Mouse (Mus musculus) midbrain, embryonic 15.5 days (tissue): ENCODE measurements around the gene Gng12. TPM values are rescaled to one million over a fixed set of nuclear protein-coding genes. Genes with fewer than 3 reads are reported as not detected.

Experiments used
- ATAC-seq: fragments of 200-750 bp; cut with Nextera tagmentation; replicated peaks from 2 replicates; pipeline ENCODE4 v1.8.0; 2017; ENCODE audit warnings: moderate TSS enrichment
- H3K27ac ChIP-seq: fragments of 300-500 bp; sonication (generic); 2 replicates; pipeline ENCODE4 v1.5.1; 2015; ENCODE audit warnings: mild to moderate bottlenecking, inconsistent platforms
- H3K27me3 ChIP-seq: fragments of 300-500 bp; sonication (generic); replicated peaks from 2 replicates; pipeline ENCODE4 v1.6.1; 2015; ENCODE audit warnings: inconsistent platforms
- H3K36me3 ChIP-seq: fragments of 300-500 bp; sonication (generic); replicated peaks from 2 replicates; pipeline ENCODE4 v1.6.1; 2015; ENCODE audit warnings: inconsistent platforms
- H3K4me1 ChIP-seq: fragments of 300-500 bp; sonication (generic); 2 replicates; pipeline ENCODE4 v1.6.1; 2015; ENCODE audit warnings: inconsistent platforms
- H3K4me2 ChIP-seq: fragments of 300-500 bp; sonication (generic); 2 replicates; pipeline ENCODE4 v1.6.1; 2015; ENCODE audit warnings: inconsistent platforms, mild to moderate bottlenecking, moderate library complexity
- H3K4me3 ChIP-seq: fragments of 300-500 bp; sonication (generic); 2 replicates; pipeline ENCODE4 v1.5.1; 2015; ENCODE audit warnings: mild to moderate bottlenecking, inconsistent platforms
- H3K9ac ChIP-seq: fragments of 300-500 bp; sonication (generic); 2 replicates; pipeline ENCODE4 v1.6.1; 2015; ENCODE audit warnings: mild to moderate bottlenecking, inconsistent platforms
- H3K9me3 ChIP-seq: fragments of 300-500 bp; sonication (generic); 2 replicates; pipeline ENCODE4 v1.6.1; 2016; ENCODE audit warnings: inconsistent platforms
- WGBS: fragments of 180-500 bp; shearing (Covaris S2); methylation state at CpG from one replicate; pipeline ENCODE4 v1.1.7; 2015; ENCODE audit warnings: mixed read lengths; 5-methylcytosine and 5-hydroxymethylcytosine counted together
- polyA plus RNA-seq: library from polyadenylated mRNA; unstranded; fragments of >200 nt; fragmentation: Nextera tagmentation; extraction: Ambion mirVana; gene quantifications from 2 replicates; pipeline ENCODE4 v1.2.1, GENCODE M21; 2015

The Gng12 gene
- polyA plus RNA-seq, 1 experiment from 2014 or later, result 27.9 TPM

DNA sequence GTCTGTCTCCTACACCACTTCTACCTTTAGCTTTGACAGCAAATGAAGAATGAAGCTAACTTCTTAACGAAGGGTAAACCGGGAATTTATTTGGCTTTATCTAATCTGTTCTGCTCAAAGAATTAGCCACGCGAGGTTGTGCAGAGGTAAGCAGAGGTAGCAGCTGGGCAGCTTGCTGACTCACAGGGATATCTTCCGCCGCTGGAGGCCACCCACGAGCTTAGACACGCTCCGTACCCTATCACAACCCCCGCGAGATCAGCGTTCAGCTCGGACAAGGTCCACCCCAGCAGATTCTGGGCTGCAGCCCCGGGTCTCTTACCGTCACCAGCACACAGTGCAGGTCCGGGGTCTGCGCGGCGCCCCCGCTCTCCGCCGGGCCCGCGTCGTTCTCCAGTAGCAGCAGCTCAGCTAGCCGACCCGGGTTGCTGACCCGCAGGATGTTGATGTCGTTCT is 140.2 kb downstream of the Gng12 start:
- Histone ChIP-seq H3K36me3 (no peaks in the 10 kb centered on the region), H3K9ac (peak overlapping the region; percentile 82), H3K9me3 (no peaks in the 10 kb centered on the region), H3K27me3 (no peaks in the 10 kb centered on the region), H3K4me3 (peak overlapping the region; percentile 69), H3K27ac (peak overlapping the region; percentile 92), H3K4me2 (peak overlapping the region; percentile 59), H3K4me1 (peaks cover 17% of the 10 kb centered on the region)
- under 1% methylated on average over 29 of the region's 29 CpGs for WGBS
- peak; percentile 85 for ATAC-seq

DNA sequence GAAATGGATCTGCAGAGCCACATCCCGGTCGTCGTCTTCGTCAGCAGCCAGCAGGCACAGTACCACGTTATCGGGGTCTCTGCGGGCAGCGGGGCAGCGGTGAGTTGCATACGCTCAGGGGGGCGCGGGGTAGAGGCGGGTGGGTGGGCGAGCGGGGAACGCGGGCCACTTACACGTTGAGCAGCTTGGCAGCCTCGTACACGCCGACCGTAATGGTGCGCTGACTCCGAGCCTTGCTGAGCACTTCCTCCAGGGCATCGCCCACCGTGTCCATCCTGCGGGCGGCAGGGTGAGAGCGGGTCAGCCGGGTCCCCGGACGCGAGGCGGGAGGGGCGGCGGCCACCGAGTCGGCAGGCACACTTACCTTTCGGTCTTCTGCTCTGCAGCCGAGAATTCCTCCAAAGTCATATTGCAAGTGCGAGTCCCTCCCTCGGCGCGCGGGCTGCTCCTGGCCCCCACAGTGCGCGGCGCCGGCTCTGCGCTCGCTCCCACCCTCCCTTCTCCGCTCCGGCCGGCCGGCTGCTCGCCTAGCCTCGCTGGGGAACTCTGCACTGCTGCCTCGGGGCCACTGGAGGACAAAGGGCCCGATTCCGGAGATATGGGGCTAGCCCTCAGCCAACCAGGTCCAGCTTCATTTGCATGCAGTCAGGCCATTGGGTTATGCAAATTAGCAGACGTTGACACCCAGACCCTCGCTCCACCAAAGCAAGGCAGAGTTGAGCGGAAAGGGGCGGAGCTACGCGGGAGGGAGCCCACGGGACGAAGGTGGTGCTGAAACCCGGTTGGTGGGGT is 140.8 kb downstream of the Gng12 start, which contains the start of gene Gadd45a:
Gene Gadd45a (minus strand): TSS at position 621 of the 792 bp plus-strand sequence.
- peaks cover 17% of the 10 kb centered on the region for H3K4me1 ChIP-seq
- under 1% methylated on average over 67 of the region's 69 CpGs for WGBS
- peak within 1 kb of the TSS; percentile 82 for H3K9ac ChIP-seq
- no peaks in the 10 kb centered on the region for H3K36me3 ChIP-seq
- no peaks in the 10 kb centered on the region for H3K9me3 ChIP-seq
- peak within 1 kb of the TSS; percentile 69 for H3K4me3 ChIP-seq
- ATAC-seq, result peak; percentile 97
- H3K27me3 ChIP-seq, result no peaks in the 10 kb centered on the region
- H3K27ac ChIP-seq, result peak within 1 kb of the TSS; percentile 92
- H3K4me2 ChIP-seq, result peak within 1 kb of the TSS; percentile 59

DNA sequence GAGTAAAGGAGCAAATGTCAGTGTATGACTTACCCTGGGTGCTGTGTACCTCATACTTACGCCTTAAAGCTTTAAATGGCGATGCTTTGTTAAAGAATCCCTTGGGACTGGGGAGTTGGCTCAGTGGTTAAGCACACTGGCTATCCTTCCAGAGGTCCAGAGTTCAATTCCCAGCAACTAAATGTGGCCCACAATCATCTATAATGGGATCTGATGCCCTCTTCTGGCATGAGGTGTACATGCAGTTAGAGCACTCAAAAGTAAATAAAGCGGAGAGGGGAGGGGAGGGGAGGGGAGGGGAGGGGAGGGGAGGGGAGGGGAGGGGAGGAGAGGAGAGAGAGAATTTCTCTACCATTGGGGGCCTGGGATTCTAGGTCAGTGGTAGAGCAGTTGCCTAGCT is 142.8 kb downstream of the Gng12 start:
- Histone ChIP-seq H3K4me3 (no peak overlapping the region), H3K36me3 (no peaks in the 10 kb centered on the region), H3K4me2 (no peak overlapping the region), H3K27me3 (no peaks in the 10 kb centered on the region), H3K9ac (no peak overlapping the region), H3K9me3 (no peaks in the 10 kb centered on the region), H3K27ac (no peak overlapping the region), H3K4me1 (peaks cover 17% of the 10 kb centered on the region)
- WGBS, result 96% methylated on average over 2 of the region's 3 CpGs
- ATAC-seq, result no peak

DNA sequence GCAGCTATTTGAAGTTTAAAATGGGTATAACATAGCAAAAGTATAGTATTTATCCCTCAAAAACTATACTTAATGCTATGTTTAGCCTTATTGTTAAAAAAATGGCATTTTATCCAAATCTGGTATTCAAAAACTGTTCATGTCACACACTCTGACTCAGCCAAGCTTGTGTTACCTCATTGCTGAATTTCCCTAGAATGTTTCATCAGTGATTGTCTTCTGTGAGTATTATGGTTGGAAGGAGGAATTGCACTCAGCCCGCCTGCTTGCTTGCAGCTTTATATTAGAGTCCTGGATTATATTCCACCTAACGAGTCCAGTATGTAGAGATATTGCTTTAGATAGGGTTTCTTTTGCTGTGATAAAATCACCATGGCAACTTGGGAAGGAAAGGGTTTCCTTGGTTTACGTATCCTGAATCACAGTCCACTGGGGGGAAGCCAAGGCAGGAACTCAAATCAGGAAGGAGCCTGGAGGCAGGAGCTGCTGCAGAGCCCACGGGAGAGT is 144.8 kb downstream of the Gng12 start:
- Histone ChIP-seq H3K4me2 (no peak overlapping the region), H3K9me3 (no peaks in the 10 kb centered on the region), H3K27me3 (no peaks in the 10 kb centered on the region), H3K27ac (no peak overlapping the region), H3K36me3 (no peaks in the 10 kb centered on the region), H3K9ac (no peak overlapping the region), H3K4me3 (no peak overlapping the region), H3K4me1 (peaks cover 1% of the 10 kb centered on the region)
- 57% methylated on average over 4 of the region's 4 CpGs for WGBS
- no peak for ATAC-seq

DNA sequence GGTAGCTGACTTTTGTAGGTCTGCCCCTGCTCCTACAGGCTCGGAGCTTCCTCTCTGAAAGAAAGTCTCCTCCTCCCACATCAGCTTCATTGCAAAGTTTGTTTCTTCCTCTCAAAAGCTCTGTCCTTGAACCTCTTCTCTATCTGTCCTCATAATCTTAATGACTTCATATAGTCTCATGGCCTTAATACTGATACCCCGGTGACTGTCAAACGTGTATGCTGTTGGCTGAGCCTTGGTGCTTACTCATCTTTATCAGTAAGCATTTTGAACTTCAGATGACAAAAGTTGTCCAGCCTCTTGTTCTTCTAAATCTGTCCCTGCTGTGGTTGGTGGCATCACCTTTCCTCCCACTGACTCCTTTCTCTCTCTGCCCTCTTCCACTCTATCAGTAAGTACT is 149.2 kb downstream of the Gng12 start:
- H3K4me2 ChIP-seq, result no peak overlapping the region
- no peaks in the 10 kb centered on the region; the same call in 1 of the 2 replicates for H3K4me1 ChIP-seq
- H3K27ac ChIP-seq, result no peak overlapping the region
- WGBS, result 88% methylated on average over 3 of the region's 3 CpGs
- no peak for ATAC-seq
- H3K4me3 ChIP-seq, result no peak overlapping the region
- no peaks in the 10 kb centered on the region for H3K9me3 ChIP-seq
- no peaks in the 10 kb centered on the region for H3K36me3 ChIP-seq
- H3K27me3 ChIP-seq, result no peaks in the 10 kb centered on the region
- H3K9ac ChIP-seq, result no peak overlapping the region

DNA sequence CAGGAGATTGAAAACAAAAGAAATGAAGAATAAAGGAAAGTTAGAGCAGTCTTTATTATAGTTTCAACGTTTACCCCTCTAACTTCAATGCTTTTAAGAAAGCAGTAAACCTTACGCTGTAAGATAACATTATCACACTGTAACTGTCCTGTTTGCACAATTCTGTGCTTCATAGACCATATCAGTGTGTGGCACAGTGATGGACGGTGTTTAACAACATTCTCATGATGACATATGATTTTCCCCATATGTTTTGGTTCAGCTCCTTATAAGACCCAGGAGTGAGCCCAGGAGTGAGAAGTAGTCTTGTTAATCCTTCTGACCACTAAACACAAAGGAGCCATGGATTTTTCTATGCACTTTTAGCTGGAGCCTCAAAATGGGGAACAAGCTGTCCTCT is 150.7 kb downstream of the Gng12 start:
- H3K27me3 ChIP-seq, result no peaks in the 10 kb centered on the region
- H3K27ac ChIP-seq, result no peak overlapping the region
- no peaks in the 10 kb centered on the region for H3K9me3 ChIP-seq
- H3K4me1 ChIP-seq, result no peaks in the 10 kb centered on the region; the same call in 1 of the 2 replicates
- H3K4me2 ChIP-seq, result no peak overlapping the region
- WGBS, result 86% methylated on average over 3 of the region's 3 CpGs
- ATAC-seq, result no peak
- no peaks in the 10 kb centered on the region for H3K36me3 ChIP-seq
- no peak overlapping the region for H3K9ac ChIP-seq
- no peak overlapping the region for H3K4me3 ChIP-seq

DNA sequence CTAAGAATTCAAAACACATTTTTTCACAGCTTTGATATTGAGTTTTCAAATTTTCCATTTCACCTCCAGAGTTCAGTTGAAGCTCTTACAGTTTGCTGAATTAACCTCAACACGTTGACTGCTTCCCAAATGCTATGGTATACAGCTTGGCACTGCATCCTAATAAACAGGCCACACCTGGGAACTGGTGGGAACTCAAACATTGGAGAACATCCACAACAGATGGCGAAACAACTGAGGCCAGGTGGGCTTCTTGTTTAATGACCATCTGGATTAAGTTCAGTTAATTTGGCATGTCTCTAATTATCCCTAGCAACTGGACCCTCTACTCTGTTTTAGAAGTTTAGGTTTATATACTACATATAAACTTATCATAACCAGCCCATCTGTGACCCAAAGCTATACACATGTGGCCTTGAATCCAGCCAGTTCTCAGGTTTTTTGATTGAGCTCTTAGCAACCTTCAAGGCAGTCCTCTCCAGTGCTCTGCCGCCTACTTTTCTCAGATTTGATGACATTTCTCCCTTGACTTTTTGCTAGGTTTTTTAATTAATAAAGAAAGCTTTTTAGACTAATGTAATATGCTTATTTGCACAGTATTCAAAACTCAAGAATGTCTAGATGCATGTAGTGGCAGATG is 152.0 kb downstream of the Gng12 start:
- 77% methylated on average over 3 of the region's 3 CpGs for WGBS
- Histone ChIP-seq H3K4me3 (no peak overlapping the region), H3K27ac (no peak overlapping the region), H3K27me3 (no peaks in the 10 kb centered on the region), H3K36me3 (no peaks in the 10 kb centered on the region), H3K9ac (no peak overlapping the region), H3K9me3 (no peaks in the 10 kb centered on the region), H3K4me1 (no peaks in the 10 kb centered on the region; the same call in 1 of the 2 replicates), H3K4me2 (no peak overlapping the region)
- 0 out of 2 replicates have a peak, but pooled peaks have one; percentile 30 for ATAC-seq

DNA sequence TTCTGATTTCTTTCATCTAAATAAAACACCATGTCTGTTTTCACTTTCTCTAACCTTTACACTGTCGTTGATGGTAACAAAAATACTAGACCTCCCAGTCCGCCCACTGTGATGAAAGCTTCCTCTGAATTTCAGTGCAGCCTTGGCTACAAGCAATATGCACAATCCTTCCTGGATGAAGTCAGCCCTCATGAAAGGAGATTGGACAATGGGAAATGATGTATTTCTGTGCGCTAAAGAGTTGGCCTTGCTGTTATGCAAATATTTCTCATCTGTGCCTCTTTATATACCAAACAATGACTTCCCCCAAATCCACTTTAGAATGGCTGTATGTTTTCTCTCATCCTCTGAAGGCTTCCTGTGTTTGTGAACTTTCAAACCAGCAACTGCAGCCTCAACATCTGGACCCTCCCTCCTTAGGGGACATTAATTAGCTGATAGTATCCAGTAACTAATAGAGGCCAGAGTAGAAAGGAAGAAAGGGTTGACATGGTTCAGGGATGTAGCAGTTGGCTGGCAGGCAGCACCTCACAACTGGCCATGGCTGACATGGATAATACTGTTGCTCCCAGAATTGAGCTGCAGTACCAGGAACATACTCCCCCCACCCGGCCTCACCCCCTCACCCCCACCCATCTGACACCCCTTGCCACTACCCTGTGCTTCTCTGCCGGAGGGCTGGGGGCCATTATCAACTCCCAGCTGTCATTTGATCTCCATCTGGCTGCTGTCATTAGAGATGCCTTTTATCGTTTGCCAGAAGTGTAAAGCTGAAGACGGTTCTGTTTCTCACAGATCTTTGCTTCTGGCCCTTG is 152.9 kb downstream of the Gng12 start:
- 32% methylated on average over 7 of the region's 7 CpGs for WGBS
- Histone ChIP-seq H3K4me2 (no peak overlapping the region), H3K4me1 (no peaks in the 10 kb centered on the region; the same call in 1 of the 2 replicates), H3K9me3 (no peaks in the 10 kb centered on the region), H3K4me3 (no peak overlapping the region), H3K36me3 (no peaks in the 10 kb centered on the region), H3K9ac (no peak overlapping the region), H3K27me3 (no peaks in the 10 kb centered on the region), H3K27ac (no peak overlapping the region)
- peak; percentile 70 for ATAC-seq

DNA sequence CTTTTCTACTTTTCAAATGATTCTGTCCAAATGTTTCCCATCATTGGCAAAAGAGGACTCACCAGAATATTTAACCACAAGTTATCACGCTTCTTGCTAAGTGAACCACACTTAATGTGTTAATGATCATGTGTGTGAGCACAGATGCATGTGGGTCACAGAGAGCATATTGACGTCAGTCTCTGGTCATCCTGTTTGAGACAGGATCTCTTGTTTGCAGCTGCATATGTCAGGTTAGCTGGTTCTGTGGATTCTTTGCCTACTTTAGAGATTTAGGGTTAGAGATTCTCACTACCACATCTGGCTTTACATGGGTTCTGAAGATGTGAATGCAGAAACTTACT is 153.5 kb downstream of the Gng12 start:
- Histone ChIP-seq H3K4me3 (no peak overlapping the region), H3K4me2 (no peak overlapping the region), H3K27ac (no peak overlapping the region), H3K9me3 (no peaks in the 10 kb centered on the region), H3K36me3 (no peaks in the 10 kb centered on the region), H3K9ac (no peak overlapping the region), H3K27me3 (no peaks in the 10 kb centered on the region), H3K4me1 (no peaks in the 10 kb centered on the region; the same call in 1 of the 2 replicates)
- WGBS, result 51% methylated on average over 2 of the region's 2 CpGs
- ATAC-seq, result no peak

DNA sequence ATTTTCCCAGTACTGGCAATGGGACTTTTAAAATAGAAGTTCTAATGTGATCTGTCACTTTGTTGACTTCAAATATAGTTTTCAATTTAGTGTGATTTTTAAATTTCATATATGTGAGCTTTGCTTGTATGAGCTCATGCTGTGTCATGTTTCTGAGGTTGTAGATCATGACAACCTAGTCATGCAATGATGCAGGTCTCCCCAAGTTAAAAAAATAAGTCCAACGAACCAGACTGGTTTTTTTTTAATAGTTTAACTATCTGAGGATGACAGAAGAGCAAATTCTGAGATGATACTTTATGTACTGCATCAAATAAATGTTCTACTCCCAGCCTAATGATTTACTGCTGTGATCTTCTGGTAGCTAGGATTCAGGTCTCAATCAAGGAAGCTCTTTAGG is 153.9 kb downstream of the Gng12 start:
- no peak for ATAC-seq
- Histone ChIP-seq H3K36me3 (no peaks in the 10 kb centered on the region), H3K4me2 (no peak overlapping the region), H3K9me3 (no peaks in the 10 kb centered on the region), H3K4me3 (no peak overlapping the region), H3K27ac (no peak overlapping the region), H3K4me1 (no peaks in the 10 kb centered on the region; the same call in 1 of the 2 replicates), H3K9ac (no peak overlapping the region), H3K27me3 (no peaks in the 10 kb centered on the region)
- WGBS, result 65% methylated on average over 1 of the region's 1 CpGs

DNA sequence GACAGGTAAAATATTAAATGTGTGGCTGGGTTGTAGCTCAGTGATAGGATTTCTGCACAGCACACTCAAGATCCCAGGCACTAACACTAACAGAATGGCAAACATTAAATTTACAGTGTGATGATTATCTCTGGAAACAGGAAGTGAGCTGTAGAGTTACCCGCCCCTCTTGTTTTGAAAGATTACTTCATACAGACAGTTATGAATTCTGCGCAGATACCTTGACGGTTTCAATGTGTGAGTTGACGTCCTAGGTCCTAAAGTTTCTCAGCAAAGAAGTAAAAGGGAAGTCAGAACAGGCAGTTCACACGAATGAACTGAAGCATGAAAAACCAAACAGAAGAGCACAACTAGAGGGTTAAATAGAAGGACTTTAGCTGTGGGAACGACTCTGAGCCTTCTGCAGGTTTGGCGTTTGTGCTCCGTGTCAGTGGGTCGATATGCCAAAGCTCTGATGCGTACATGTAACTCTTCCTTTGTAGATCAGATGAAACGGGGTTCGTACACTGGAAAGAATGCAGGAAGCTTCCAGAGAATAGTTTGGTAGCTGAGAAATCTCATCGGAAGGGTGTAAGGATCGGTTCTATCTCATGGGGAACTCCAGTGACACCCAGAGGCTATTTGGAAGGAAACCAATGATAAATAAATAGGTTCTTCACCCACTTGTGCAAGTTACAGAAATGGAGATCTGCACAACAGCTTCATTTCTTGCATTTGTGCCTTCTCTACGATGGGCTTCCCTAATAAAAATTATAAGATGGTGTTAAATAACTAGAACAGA is 160.1 kb downstream of the Gng12 start:
- no peak for ATAC-seq

More for the DNA sequence above, 160.1 kb downstream of the Gng12 start:
- Histone ChIP-seq H3K4me1 (no peaks in the 10 kb centered on the region), H3K9ac (no peak overlapping the region), H3K4me3 (no peak overlapping the region), H3K27me3 (no peaks in the 10 kb centered on the region), H3K4me2 (no peak overlapping the region), H3K36me3 (no peaks in the 10 kb centered on the region), H3K27ac (no peak overlapping the region), H3K9me3 (no peaks in the 10 kb centered on the region)
- 80% methylated on average over 15 of the region's 15 CpGs for WGBS
